Mouse (Mus musculus) limb, embryonic 11.5 days (tissue): ENCODE measurements at regions not wholly inside any gene's neighbourhood (a gene's known extent, or its start where the extent isn't known, plus 50 kb on each side); places are given as distances from the start of the nearest gene placed in this dataset.

Experiments
- ATAC-seq: fragments of 200-750 bp; cut with Nextera tagmentation; 2 replicates; pipeline ENCODE4 v1.8.0; 2017; ENCODE audit warnings: low read depth; ENCODE audit not compliant: insufficient number of reproducible peaks, low FRiP score, low TSS enrichment
- DNase-seq: peaks from one replicate; pipeline ENCODE4 v3.0.0-alpha.2; 2015; ENCODE audit warnings: low spot score
- H3K27ac ChIP-seq: fragments of 300-500 bp; sonication (generic); replicated peaks from 2 replicates; pipeline ENCODE4 v1.5.1; 2014; ENCODE audit warnings: low read depth, mild to moderate bottlenecking, low read length
- H3K27me3 ChIP-seq: fragments of 300-500 bp; sonication (generic); 2 replicates; pipeline ENCODE4 v1.6.1; 2014; ENCODE audit warnings: mild to moderate bottlenecking, low read length, mixed read lengths; ENCODE audit not compliant: control insufficient read depth, insufficient read depth
- H3K36me3 ChIP-seq: fragments of 300-500 bp; sonication (generic); 2 replicates; pipeline ENCODE4 v1.6.1; 2014; ENCODE audit warnings: mild to moderate bottlenecking, low read length, moderate library complexity, mixed read lengths; ENCODE audit not compliant: control insufficient read depth, insufficient read depth
- H3K4me1 ChIP-seq: fragments of 300-500 bp; sonication (generic); 2 replicates; pipeline ENCODE4 v1.6.1; 2014; ENCODE audit warnings: low read length, mixed read lengths; ENCODE audit not compliant: control insufficient read depth, insufficient read depth
- H3K4me2 ChIP-seq: fragments of 300-500 bp; sonication (generic); 2 replicates; pipeline ENCODE4 v1.6.1; 2014; ENCODE audit warnings: low read depth, mild to moderate bottlenecking, moderate library complexity; ENCODE audit not compliant: severe bottlenecking
- H3K4me3 ChIP-seq: fragments of 300-500 bp; sonication (generic); 2 replicates; pipeline ENCODE4 v1.5.1; 2014; ENCODE audit warnings: low read depth, low read length
- H3K9ac ChIP-seq: fragments of 300-500 bp; sonication (generic); 2 replicates; pipeline ENCODE4 v1.6.1; 2014; ENCODE audit warnings: mild to moderate bottlenecking, low read length
- H3K9me3 ChIP-seq: fragments of 300-500 bp; sonication (generic); 2 replicates; pipeline ENCODE4 v1.6.1; 2016; ENCODE audit warnings: low read length; ENCODE audit not compliant: control insufficient read depth
- WGBS: fragments of 180-500 bp; shearing (Covaris S2); extraction: QIAGEN DNeasy Blood & Tissue Kit; methylation state at CpG from one replicate; pipeline ENCODE4 v1.1.7; 2014; 5-methylcytosine and 5-hydroxymethylcytosine counted together

DNA sequence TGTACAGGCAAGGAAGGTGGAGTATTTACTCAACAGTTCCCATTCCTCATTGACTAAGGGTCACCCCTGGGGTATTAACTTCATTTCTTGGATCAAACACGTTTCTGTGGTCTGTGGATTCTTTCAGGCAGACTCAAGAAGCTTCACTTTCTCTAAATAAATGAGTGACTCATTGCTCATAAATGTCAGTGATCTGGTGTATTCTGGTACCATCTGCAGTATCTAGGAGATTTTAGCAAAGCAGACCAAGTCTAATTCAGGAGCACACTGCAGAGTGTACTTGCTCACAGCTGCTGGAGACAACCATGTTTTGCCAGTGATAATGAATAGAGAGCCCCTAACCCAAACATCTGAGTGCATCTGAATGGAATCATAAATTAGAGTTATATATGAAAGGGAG, 182.7 kb upstream of the Agr3 start:
- no peak for DNase-seq
- H3K9me3 ChIP-seq, result no peaks in the 10 kb centered on the region
- H3K4me3 ChIP-seq, result no peak overlapping the region
- no peak overlapping the region for H3K4me2 ChIP-seq
- no peaks in the 10 kb centered on the region for H3K36me3 ChIP-seq
- H3K27ac ChIP-seq, result no peak overlapping the region
- H3K4me1 ChIP-seq, result no peaks in the 10 kb centered on the region
- H3K27me3 ChIP-seq, result no peaks in the 10 kb centered on the region
- H3K9ac ChIP-seq, result no peak overlapping the region
- WGBS, result 51% methylated on average over 1 of the region's 1 CpGs
- ATAC-seq, result no peak

- Histone ChIP-seq H3K27me3 (no peaks in the 10 kb centered on the region), H3K4me1 (no peaks in the 10 kb centered on the region), H3K4me3 (no peak overlapping the region), H3K4me2 (no peak overlapping the region), H3K27ac (no peak overlapping the region), H3K9me3 (no peaks in the 10 kb centered on the region), H3K36me3 (no peaks in the 10 kb centered on the region), H3K9ac (no peak overlapping the region)
- no peak for DNase-seq
- no peak for ATAC-seq
- WGBS, result 78% methylated on average over 2 of the region's 2 CpGs
Observed at GRCm38 (mm10) chr12:35736427-35736826, 189.0 kb upstream of the Agr3 start.

DNA sequence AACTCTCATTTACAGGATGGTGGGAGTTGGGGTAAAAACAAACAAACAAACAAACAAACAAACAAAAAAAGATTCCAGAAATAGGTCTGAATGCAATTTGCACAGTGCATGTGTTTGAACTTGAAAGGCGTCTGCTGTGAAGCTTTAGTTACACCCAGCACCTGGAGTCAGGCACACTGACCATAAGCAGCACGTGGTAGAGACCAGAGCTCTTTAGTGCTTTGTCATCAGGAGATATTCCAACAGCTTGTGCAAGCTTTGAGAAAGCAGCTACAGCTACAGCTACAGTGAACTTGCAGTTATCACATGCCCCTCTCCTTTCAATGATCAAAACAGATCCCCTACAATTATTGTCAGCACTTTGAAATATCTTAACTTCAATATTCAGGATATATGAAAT, 190.4 kb upstream of the Agr3 start:
- H3K4me1 ChIP-seq, result no peaks in the 10 kb centered on the region
- no peaks in the 10 kb centered on the region for H3K27me3 ChIP-seq
- H3K27ac ChIP-seq, result no peak overlapping the region
- H3K9ac ChIP-seq, result no peak overlapping the region
- no peak overlapping the region for H3K4me3 ChIP-seq
- no peaks in the 10 kb centered on the region for H3K9me3 ChIP-seq
- no peak overlapping the region for H3K4me2 ChIP-seq
- WGBS, result 56% methylated on average over 2 of the region's 2 CpGs
- DNase-seq (no peak), ATAC-seq (no peak)
- H3K36me3 ChIP-seq, result no peaks in the 10 kb centered on the region

- H3K4me1 ChIP-seq, result no peaks in the 10 kb centered on the region
- H3K4me2 ChIP-seq, result no peak overlapping the region
- WGBS, result 86% methylated on average over 1 of the region's 1 CpGs
- no peaks in the 10 kb centered on the region for H3K27me3 ChIP-seq
- no peak overlapping the region for H3K27ac ChIP-seq
- H3K36me3 ChIP-seq, result no peaks in the 10 kb centered on the region
- DNase-seq (no peak), ATAC-seq (no peak)
- no peak overlapping the region for H3K4me3 ChIP-seq
- H3K9ac ChIP-seq, result no peak overlapping the region
- H3K9me3 ChIP-seq, result no peaks in the 10 kb centered on the region
Observed at GRCm38 (mm10) chr12:35734371-35734770, 191.0 kb upstream of the Agr3 start.

GRCm38 (mm10) chr12:35733580-35733979, 191.8 kb upstream of the Agr3 start:
- no peaks in the 10 kb centered on the region for H3K36me3 ChIP-seq
- H3K9ac ChIP-seq, result no peak overlapping the region
- no peak overlapping the region for H3K27ac ChIP-seq
- no peaks in the 10 kb centered on the region for H3K4me1 ChIP-seq
- H3K27me3 ChIP-seq, result no peaks in the 10 kb centered on the region
- DNase-seq (no peak), ATAC-seq (no peak)
- H3K4me3 ChIP-seq, result no peak overlapping the region
- H3K4me2 ChIP-seq, result no peak overlapping the region
- no peaks in the 10 kb centered on the region for H3K9me3 ChIP-seq
- WGBS, result 87% methylated on average over 2 of the region's 2 CpGs

DNA sequence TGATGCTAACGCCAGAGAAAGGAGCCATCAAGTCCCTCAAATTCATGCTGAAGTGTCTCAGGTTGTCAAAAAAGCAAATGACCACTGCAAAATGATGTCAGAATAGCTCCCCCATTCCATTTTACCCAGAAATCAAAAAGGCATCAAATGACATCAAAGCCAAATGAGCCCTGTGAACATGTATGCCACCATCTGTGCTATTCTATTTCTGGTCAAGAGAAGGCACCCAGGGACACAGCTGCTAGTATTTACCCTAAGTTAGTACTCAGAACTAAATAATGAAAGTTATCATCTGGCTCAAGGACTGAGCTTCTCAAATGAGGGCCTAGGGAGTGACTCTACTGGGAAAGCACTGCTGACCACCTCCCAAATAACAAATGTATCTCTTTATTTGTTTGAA, 191.1 kb upstream of the Ahr start:
- H3K4me3 ChIP-seq, result no peak overlapping the region
- H3K27me3 ChIP-seq, result no peaks in the 10 kb centered on the region
- no peaks in the 10 kb centered on the region for H3K4me1 ChIP-seq
- no peak for DNase-seq
- H3K4me2 ChIP-seq, result no peak overlapping the region
- no peaks in the 10 kb centered on the region for H3K36me3 ChIP-seq
- 85% methylated on average over 1 of the region's 1 CpGs for WGBS
- H3K9ac ChIP-seq, result no peak overlapping the region
- no peak for ATAC-seq
- no peak overlapping the region for H3K27ac ChIP-seq
- no peaks in the 10 kb centered on the region for H3K9me3 ChIP-seq

- no peaks in the 10 kb centered on the region for H3K9me3 ChIP-seq
- 86% methylated on average over 4 of the region's 4 CpGs for WGBS
- no peak overlapping the region for H3K27ac ChIP-seq
- H3K36me3 ChIP-seq, result no peaks in the 10 kb centered on the region
- H3K9ac ChIP-seq, result no peak overlapping the region
- no peaks in the 10 kb centered on the region for H3K27me3 ChIP-seq
- no peak overlapping the region for H3K4me3 ChIP-seq
- DNase-seq, result no peak
- H3K4me2 ChIP-seq, result no peak overlapping the region
- no peaks in the 10 kb centered on the region for H3K4me1 ChIP-seq
- no peak for ATAC-seq
Observed at GRCm38 (mm10) chr12:35724132-35724531, 189.3 kb upstream of the Ahr start.

DNA sequence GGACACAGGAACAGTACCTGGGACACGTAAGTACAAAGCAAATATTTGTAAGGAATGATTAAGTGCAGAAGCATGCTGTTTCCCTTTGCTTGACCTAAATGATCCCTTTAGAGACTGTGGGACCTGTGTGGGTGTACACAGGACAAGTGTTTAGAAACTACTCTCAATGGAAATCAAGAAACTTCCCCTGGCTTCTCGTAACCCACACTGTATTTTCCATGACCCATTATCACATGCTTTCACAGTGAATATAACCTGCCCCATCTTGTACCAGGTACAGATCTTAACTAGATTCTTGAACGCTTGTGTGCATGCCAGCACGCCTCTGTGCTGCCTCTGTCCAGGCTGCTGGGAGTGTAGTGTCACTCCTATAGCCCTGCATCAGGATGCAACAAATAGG, 177.8 kb upstream of the Ahr start:
- Histone ChIP-seq H3K27me3 (no peaks in the 10 kb centered on the region), H3K4me2 (no peak overlapping the region), H3K4me3 (no peak overlapping the region), H3K9me3 (no peaks in the 10 kb centered on the region), H3K9ac (no peak overlapping the region), H3K4me1 (no peaks in the 10 kb centered on the region), H3K36me3 (no peaks in the 10 kb centered on the region), H3K27ac (no peak overlapping the region)
- no peak for DNase-seq
- ATAC-seq, result no peak
- WGBS, result 89% methylated on average over 4 of the region's 4 CpGs

DNA sequence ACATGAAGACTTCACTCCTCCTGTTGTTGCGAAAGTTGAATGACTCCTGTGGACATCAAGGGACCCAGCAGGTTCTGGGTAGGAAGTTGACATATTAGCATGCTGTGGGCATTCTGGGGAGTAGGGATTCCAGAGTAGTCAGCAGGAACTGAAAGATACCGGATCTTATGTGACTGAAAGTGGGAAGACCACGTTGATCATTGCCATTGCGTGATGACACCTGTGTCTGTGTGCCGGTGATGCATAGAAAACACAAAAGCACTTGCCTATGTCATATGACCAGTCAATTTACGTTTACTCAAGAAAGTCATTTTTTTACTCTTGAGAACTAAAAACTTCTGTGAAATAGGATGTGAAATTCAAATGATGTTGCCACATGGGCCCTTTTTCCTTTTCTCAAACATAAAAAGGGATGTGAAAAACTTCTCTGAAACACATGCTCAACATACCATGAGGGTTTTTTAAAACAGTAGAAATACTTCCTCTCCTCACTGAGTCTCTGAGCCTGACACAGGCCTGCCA, 176.8 kb upstream of the Ahr start:
- Histone ChIP-seq H3K4me1 (no peaks in the 10 kb centered on the region), H3K27me3 (no peaks in the 10 kb centered on the region), H3K4me3 (no peak overlapping the region), H3K4me2 (no peak overlapping the region), H3K36me3 (no peaks in the 10 kb centered on the region), H3K27ac (no peak overlapping the region), H3K9me3 (no peaks in the 10 kb centered on the region), H3K9ac (no peak overlapping the region)
- ATAC-seq (no peak), DNase-seq (no peak)
- 95% methylated on average over 6 of the region's 6 CpGs for WGBS
